In genomic region chr7:82943797-82944196, GRCm38 (mm10) we compare ENCODE assay signal across 22 mouse cellular contexts.
DNase-seq lines count a peak whose midpoint lies in the region; ATAC-seq and TF ChIP-seq lines count a peak whose summit lies in the region.
"Had no signal": no experiment of that assay in that cellular context is flagged by ENCODE, and none has a peak within 500 bp of the region (broad histone marks: within the 10 kb centered on the region; RNA-seq: fewer than 3 reads in every experiment).

No protein-coding gene starts in this region.

- peaks cover 2% of the 10 kb centered on the region for H3K9me3 ChIP-seq in forebrain, embryonic 16.5 days (ENCODE audit: control insufficient read depth, low read length)
- H3K9me3 ChIP-seq in forebrain, embryonic 11.5 days (ENCODE audit: control insufficient read depth, low read length): no peaks in the 10 kb centered on the region
- H3K9me3 ChIP-seq in lung, embryonic 16.5 days (ENCODE audit: control insufficient read depth, low read length): no peaks in the 10 kb centered on the region
- H3K9me3 ChIP-seq in lung, postnatal 0 days (ENCODE audit: low read length): no peaks in the 10 kb centered on the region
- H3K9me3 ChIP-seq: embryonic facial prominence, embryonic 10.5 days; embryonic facial prominence, embryonic 13.5 days; hindbrain, embryonic 12.5 days; hindbrain, embryonic 15.5 days had no signal

- no peaks in the 10 kb centered on the region for H3K36me3 ChIP-seq in forebrain, embryonic 16.5 days (ENCODE audit: control insufficient read depth, insufficient read depth)
- H3K36me3 ChIP-seq in forebrain, embryonic 11.5 days (ENCODE audit: control insufficient read depth, insufficient read depth, low read length): no peaks in the 10 kb centered on the region
- H3K36me3 ChIP-seq in lung, embryonic 16.5 days (ENCODE audit: control insufficient read depth, insufficient read depth, low read length): no peaks in the 10 kb centered on the region
- no peaks in the 10 kb centered on the region for H3K36me3 ChIP-seq in lung, postnatal 0 days (ENCODE audit: insufficient read depth, low read length)
- H3K36me3 ChIP-seq: embryonic facial prominence, embryonic 10.5 days; embryonic facial prominence, embryonic 13.5 days; hindbrain, embryonic 12.5 days; hindbrain, embryonic 15.5 days had no signal

- H3K4me1 ChIP-seq in forebrain, embryonic 16.5 days (replicated peaks; ENCODE audit: control insufficient read depth, insufficient read depth, low read length): no peaks in the 10 kb centered on the region
- H3K4me1 ChIP-seq in forebrain, embryonic 11.5 days (replicated peaks; ENCODE audit: control insufficient read depth, insufficient read depth, low read length): no peaks in the 10 kb centered on the region
- no peaks in the 10 kb centered on the region for H3K4me1 ChIP-seq in lung, embryonic 16.5 days (replicated peaks; ENCODE audit: control insufficient read depth, insufficient read depth, low read length)
- H3K4me1 ChIP-seq in lung, postnatal 0 days (ENCODE audit: insufficient read depth, low read depth, low read length): no peaks in the 10 kb centered on the region
- peaks cover 2% of the 10 kb centered on the region; the same call in 1 of the 2 replicates for H3K4me1 ChIP-seq in olfactory bulb, adult 2 months (ENCODE audit: control insufficient read depth, insufficient read depth, low read length)
- H3K4me1 ChIP-seq: embryonic facial prominence, embryonic 10.5 days; hindbrain, embryonic 12.5 days; hindbrain, embryonic 15.5 days had no signal

- peak overlapping the region; percentile 53; the same call in 1 of the 2 replicates for H3K27ac ChIP-seq in forebrain, embryonic 16.5 days (ENCODE audit: low read length)
- H3K27ac ChIP-seq in forebrain, embryonic 11.5 days (ENCODE audit: low read depth, low read length): no peak overlapping the region
- no peak overlapping the region for H3K27ac ChIP-seq in lung, embryonic 16.5 days (ENCODE audit: low read length)
- no peak overlapping the region for H3K27ac ChIP-seq in lung, postnatal 0 days (ENCODE audit: low read length)
- peak overlapping the region; percentile 47; the same call in 1 of the 2 replicates for H3K27ac ChIP-seq in olfactory bulb, adult 2 months (ENCODE audit: insufficient read depth, low read depth, low read length)
- H3K27ac ChIP-seq: embryonic facial prominence, embryonic 10.5 days; embryonic facial prominence, embryonic 13.5 days; hindbrain, embryonic 12.5 days; hindbrain, embryonic 15.5 days had no signal

- H3K4me2 ChIP-seq in forebrain, embryonic 16.5 days (ENCODE audit: low read length): no peak overlapping the region
- H3K4me2 ChIP-seq in forebrain, embryonic 11.5 days (ENCODE audit: low read depth, low read length, severe bottlenecking): no peak overlapping the region
- H3K4me2 ChIP-seq in lung, embryonic 16.5 days (ENCODE audit: low read depth, low read length): no peak overlapping the region
- H3K4me2 ChIP-seq in lung, postnatal 0 days (replicated peaks; ENCODE audit: low read depth, low read length): no peak overlapping the region
- H3K4me2 ChIP-seq: embryonic facial prominence, embryonic 13.5 days; heart, embryonic 11.5 days; hindbrain, embryonic 12.5 days; hindbrain, embryonic 15.5 days had no signal

- no peak for DNase-seq in forebrain, embryonic 11.5 days (ENCODE audit: low spot score)
- DNase-seq in heart, adult 11 months: peak; percentile 30
- DNase-seq in heart, adult 18-20 months: no peak
- DNase-seq in lung, postnatal 0 days (ENCODE audit: low spot score): no peak
- DNase-seq: adrenal gland, adult 8-10 months; adrenal gland, postnatal 25 days; cerebellum, adult 11-12 months; cerebellum, adult 8-10 months; cerebellum, postnatal 10 days; cerebellum, postnatal 36 days; embryo, embryonic 11 days; gastrocnemius, postnatal 25 days had no signal

- 86% methylated on average over 1 of the region's 1 CpGs for WGBS in forebrain, embryonic 16.5 days
- 95% methylated on average over 1 of the region's 1 CpGs for whole genome bisulfite sequencing in forebrain, embryonic 11.5 days
- WGBS in lung, embryonic 16.5 days: 64% methylated on average over 1 of the region's 1 CpGs
- WGBS in lung, postnatal 0 days: 64% methylated on average over 1 of the region's 1 CpGs
- WGBS in olfactory bulb, adult 2 months: 54% methylated on average over 1 of the region's 1 CpGs

- no peak for TF ChIP-seq POLR2A in olfactory bulb, adult 2 months (IDR thresholded peaks at IDR 0.05; ENCODE audit: insufficient read depth, low read depth, low read length)

- TF ChIP-seq EP300 in lung, postnatal 0 days (IDR thresholded peaks at IDR 0.05): no peak

- no peak overlapping the region for H3K4me3 ChIP-seq in forebrain, embryonic 16.5 days (replicated peaks; ENCODE audit: low read length)
- no peak overlapping the region for H3K4me3 ChIP-seq in forebrain, embryonic 11.5 days (ENCODE audit: low read depth, low read length)
- H3K4me3 ChIP-seq in lung, embryonic 16.5 days (ENCODE audit: low read length): no peak overlapping the region
- H3K4me3 ChIP-seq in lung, postnatal 0 days (ENCODE audit: low read depth, low read length): no peak overlapping the region
- H3K4me3 ChIP-seq in olfactory bulb, adult 2 months (ENCODE audit: insufficient read depth, low read depth, low read length): no peak overlapping the region
- H3K4me3 ChIP-seq: embryonic facial prominence, embryonic 10.5 days; embryonic facial prominence, embryonic 13.5 days; erythroblast, embryonic 14.5 days; hindbrain, embryonic 12.5 days; hindbrain, embryonic 15.5 days had no signal

- no peak overlapping the region for H3K9ac ChIP-seq in forebrain, embryonic 16.5 days (replicated peaks; ENCODE audit: low read depth, low read length)
- H3K9ac ChIP-seq in forebrain, embryonic 11.5 days (ENCODE audit: low read length): no peak overlapping the region
- no peak overlapping the region for H3K9ac ChIP-seq in lung, embryonic 16.5 days (ENCODE audit: low read length)
- H3K9ac ChIP-seq in lung, postnatal 0 days (replicated peaks; ENCODE audit: low read depth): no peak overlapping the region
- H3K9ac ChIP-seq: embryonic facial prominence, embryonic 13.5 days; hindbrain, embryonic 12.5 days; hindbrain, embryonic 15.5 days had no signal

- ATAC-seq in forebrain, embryonic 16.5 days: no peak; the same call in 1 of the 2 replicates
- ATAC-seq in forebrain, embryonic 11.5 days (replicated peaks; ENCODE audit: low FRiP score): no peak
- ATAC-seq in lung, embryonic 16.5 days (ENCODE audit: low read depth): peak; percentile 62; the same call in 1 of the 2 replicates
- ATAC-seq in lung, postnatal 0 days: no peak
- ATAC-seq: activated CD4-positive, CD25-positive, alpha-beta regulatory T cell, adult 4 months had no signal

- no peak for TF ChIP-seq CTCF in lung, postnatal 0 days (IDR thresholded peaks at IDR 0.05)
- TF ChIP-seq CTCF in olfactory bulb, adult 2 months (IDR thresholded peaks at IDR 0.05; ENCODE audit: insufficient read depth, low read depth, low read length): no peak

- H3K27me3 ChIP-seq in forebrain, embryonic 16.5 days (replicated peaks; ENCODE audit: control insufficient read depth, insufficient read depth, low read length): no peaks in the 10 kb centered on the region
- no peaks in the 10 kb centered on the region for H3K27me3 ChIP-seq in forebrain, embryonic 11.5 days (ENCODE audit: control insufficient read depth, insufficient read depth, low read length)
- no peaks in the 10 kb centered on the region for H3K27me3 ChIP-seq in lung, embryonic 16.5 days (ENCODE audit: control insufficient read depth, insufficient read depth, low read depth, low read length)
- H3K27me3 ChIP-seq in lung, postnatal 0 days (replicated peaks; ENCODE audit: insufficient read depth, low read length): no peaks in the 10 kb centered on the region
- H3K27me3 ChIP-seq: embryonic facial prominence, embryonic 13.5 days; hindbrain, embryonic 12.5 days; hindbrain, embryonic 15.5 days had no signal

Comparison
In these comparisons a context has a peak if more than half of its experiments do, and no peak if none do; other contexts are left out.
1. H3K27ac ChIP-seq: peak in forebrain, embryonic 16.5 days (single experiment) and olfactory bulb, adult 2 months (single experiment); none in forebrain, embryonic 11.5 days (single experiment), lung, embryonic 16.5 days (single experiment) and lung, postnatal 0 days (single experiment).